Mouse (Mus musculus): ENCODE results near the gene Proser1. TPM values are rescaled to one million over a fixed set of nuclear protein-coding genes. Genes with fewer than 3 reads are reported as not detected.

The Proser1 gene
- polyA plus RNA-seq, 1 experiment: 17.9 TPM

DNA sequence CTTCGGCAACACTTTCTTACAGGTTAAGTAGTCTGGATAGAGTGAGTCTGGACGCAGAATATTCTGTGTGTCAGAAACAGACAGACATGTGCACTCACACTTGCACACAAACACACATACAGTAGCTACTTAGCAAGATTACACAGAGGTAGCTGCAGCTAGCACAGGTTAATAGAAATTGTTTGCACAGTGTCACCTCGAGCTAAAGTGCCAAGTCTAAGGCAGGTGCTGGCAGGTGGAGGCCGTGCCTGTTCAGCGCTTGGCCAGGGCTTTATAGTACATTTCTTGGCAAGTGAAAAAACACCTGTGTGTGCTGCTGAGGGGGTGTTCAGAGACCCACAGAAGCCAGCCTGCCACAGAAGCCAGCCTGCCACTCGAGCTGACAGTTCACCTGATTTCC lies 66.8 kb downstream of the Proser1 start:
- no peak for DNase-seq (ENCODE audit: extremely low spot score in 1 of 2, low spot score in 1 of 2)

Other genes with a start within 250 kb of the Proser1 start
- gene Nhlrc3, start 334 bp upstream of the Proser1 start, polyA plus RNA-seq (2012; rRNA removed): 8.2 and 9.7 TPM in 2 replicates
- gene Stoml3, start 25.0 kb downstream of the Proser1 start, polyA plus RNA-seq (2012; rRNA removed): 12.9 and 24.9 TPM in 2 replicates
- gene Frem2, start 193.7 kb downstream of the Proser1 start, polyA plus RNA-seq (2012; rRNA removed): 1.1 and 1.2 TPM in 2 replicates

Measured in frontal cortex, adult 2 months (tissue).